Mouse (Mus musculus) adrenal gland, postnatal 25 days (tissue): ENCODE data around the gene Timeless. TPM values are rescaled to one million over a fixed set of nuclear protein-coding genes. Genes with fewer than 3 reads are reported as not detected.
"Not testable (repeated sequence)": the region's sequence is repeated elsewhere in the genome, so short reads cannot be mapped to it uniquely, and the experiment has no call there.

Experiments
- DNase-seq: peaks from one replicate; pipeline ENCODE4 v3.0.0; 2021; ENCODE audit warnings: mixed read lengths
- total RNA-seq: library from RNA; stranded (reverse); gene quantifications from 2 replicates; pipeline ENCODE4 v1.2.3, GENCODE M21; 2021

Gene Timeless
- total RNA-seq, 1 experiment from 2014 or later: 20.7 TPM

DNA sequence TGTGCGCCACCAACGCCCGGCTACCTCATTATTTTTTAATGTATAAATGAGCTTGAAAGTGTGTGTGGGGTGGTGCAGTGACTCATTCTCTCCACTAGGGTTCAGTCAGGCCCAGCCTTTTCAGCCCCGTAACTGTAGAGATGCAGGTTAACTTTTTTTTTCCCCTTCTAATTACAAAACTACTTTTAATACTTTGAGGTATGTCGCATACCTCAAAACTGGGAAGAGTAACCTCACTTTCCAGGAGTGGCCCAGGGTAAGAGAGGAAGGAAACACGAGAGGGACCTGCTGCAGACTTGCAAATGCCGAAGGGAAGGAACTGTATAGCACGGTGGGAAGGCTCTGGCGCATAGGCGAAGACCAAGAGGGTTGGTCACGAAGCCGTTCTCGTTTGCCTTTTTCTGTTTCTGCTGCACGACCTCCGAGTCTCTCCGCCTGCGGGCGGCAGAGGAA lies 19.0 kb upstream of the Timeless start:
- peak; percentile 35 for DNase-seq

DNA sequence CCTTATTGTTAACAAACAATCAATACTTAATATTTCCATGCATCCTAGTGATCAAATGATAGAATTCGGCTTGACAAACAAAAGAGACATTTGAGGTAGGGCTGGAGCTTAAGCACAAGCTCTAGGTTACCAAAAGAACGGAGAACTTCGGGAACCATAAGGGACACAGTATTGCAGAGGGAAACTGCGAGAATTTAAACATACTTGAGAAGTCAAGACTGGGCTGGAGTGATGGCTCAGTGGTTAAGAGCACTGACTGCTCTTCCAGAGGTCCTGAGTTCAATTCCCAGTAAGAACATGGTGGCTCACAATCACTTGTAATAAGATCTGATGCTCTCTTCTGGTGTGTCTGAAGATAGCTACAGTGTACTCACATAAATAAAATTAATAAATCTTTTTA lies 17.8 kb upstream of the Timeless start:
- not testable (repeated sequence) for DNase-seq

DNA sequence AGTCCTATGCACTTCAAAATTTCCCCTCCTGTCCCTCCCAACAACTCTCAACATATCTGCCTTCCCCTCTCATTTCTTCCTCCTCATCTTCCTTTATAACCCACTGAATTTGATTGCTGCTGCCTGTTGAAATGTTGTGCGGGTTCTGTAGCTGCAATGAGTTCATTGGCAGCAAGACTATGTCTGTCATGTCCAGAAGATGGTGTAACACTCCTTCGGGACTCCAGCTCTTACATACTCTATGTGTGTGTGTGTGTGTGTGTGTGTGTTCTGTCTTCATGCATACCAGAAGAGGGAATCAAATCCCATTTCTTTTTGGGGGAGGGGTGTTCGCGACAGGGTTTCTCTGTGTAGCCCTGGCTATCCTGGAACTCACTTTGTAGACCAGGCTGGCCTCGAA lies 16.9 kb upstream of the Timeless start:
- no peak for DNase-seq

DNA sequence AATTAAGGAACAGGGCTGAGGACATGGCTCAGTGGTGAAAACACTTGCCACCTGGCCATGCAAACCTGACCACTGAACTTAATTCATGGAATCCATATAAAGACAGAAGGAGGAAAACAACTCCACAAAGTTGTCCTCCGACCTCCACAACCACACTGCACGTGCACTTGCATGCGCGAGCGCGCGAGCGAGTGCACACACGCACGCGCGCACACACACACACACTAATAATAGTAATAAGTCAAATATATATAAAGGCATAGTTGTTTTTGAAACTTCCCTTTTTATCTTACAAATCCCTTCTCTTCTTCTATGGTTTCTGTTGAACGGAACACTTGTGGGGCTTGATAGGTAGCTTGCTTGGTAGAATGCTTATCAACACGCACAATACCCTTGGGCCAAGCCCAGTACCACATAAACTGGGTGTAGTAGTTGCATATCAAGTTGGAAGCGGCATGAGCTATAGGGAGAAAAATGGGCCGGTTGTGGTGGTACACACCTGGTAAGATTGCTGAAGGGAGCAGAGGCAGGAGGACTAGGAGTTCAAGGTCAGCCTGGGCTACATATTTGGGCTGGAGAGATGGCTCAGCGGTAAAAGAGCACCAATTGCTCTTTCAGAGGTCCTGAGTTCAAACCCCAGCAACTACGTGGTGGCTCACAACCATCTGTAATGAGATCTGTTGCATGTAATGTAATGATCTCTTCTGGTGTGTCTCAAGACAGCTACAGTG lies 13.3 kb upstream of the Timeless start:
- no peak for DNase-seq

DNA sequence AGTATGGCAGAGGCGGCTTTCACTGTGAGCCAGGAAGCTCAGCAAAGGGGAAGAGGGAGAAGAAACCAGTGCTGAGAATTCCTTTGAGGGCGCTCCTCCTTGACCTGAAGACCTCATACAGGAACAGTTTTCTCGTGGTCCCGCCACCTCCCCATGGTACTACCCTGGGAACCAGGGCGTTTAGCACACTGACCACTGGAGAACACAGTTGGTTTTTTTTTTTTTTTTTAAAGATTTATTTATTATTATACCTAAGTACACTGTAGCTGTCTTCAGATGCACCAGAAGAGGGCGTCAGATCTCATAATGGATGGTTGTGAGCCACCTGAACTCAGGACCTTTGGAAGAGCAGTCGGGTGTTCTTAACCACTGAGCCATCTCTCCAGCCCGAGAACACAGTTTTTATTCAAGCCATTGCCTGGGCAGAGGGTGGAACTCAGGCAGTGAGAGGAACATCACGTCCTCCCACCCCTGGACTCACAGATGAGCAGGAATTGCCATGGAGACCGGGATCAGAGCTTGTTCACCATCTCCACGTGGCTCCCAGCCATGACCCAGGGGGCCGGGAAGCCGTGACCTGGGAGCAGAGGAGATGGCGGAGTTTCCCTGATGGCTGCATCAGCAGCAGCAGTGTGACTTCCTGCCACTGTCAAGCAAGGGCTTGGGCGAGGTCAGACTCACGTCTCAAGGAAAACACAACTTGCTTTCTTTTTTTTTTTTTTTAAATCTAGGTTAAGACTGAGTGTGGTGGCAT lies 10.2 kb upstream of the Timeless start:
- DNase-seq: no peak

DNA sequence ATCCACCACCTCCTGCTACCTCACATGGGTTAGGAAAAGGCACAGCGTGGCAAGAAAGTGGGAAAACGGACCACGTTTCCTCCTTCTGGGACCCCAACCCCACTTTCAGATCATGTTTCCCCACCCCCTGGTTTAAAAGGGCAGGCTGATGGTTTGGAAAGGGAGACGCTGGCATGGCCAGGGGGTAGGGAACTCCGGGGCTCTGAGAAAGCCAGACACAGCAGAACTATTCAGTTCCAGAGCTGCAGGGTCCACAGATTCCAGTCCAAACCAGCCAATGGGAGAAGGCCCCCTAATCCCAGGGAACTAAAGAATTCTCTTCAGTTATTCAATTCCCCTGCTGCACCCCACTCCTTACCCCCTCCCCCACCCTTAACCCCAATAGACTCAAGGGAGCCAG lies 6.8 kb upstream of the Timeless start:
- no peak for DNase-seq

DNA sequence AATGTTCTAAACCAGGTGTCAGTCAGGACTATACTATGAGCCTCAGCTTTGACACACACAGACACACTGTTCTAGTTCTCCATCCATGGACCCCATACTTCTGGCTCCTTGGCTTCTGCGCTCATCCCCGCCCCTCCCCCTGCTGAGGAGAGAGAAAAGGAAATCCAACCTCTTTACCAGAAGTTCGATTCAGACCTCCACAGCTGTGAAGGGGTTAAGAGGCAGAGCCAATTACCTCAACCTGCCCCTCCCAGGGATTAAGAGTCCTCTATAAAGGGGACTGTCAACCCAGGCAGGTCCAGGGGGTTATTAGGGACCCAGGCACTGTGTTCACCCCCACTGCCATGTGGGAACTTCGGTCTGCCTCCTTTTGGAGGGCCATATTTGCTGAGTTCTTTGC lies 6.3 kb upstream of the Timeless start, which contains the start of gene Mip:
Gene Mip, plus strand, starts transcription at position 301 of the 400 bp plus-strand sequence.
- no peak for DNase-seq

DNA sequence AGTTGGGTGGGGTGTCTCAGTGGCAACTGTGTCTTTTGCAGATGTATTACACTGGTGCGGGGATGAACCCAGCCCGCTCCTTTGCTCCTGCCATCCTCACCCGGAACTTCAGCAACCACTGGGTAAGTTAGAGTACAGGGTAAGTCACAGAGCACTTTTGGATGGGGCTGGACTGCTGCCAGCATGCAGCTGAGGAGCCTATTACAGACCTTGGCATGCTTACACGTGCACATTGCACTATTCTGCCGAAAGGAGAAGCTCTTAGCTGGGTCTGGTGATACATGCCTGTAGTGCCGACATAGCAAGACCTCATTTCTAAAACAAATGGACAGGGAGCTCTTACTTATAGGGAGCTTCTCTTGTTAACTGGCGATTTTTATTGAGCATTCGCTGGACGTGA lies 4.3 kb upstream of the Timeless start:
- DNase-seq: no peak

DNA sequence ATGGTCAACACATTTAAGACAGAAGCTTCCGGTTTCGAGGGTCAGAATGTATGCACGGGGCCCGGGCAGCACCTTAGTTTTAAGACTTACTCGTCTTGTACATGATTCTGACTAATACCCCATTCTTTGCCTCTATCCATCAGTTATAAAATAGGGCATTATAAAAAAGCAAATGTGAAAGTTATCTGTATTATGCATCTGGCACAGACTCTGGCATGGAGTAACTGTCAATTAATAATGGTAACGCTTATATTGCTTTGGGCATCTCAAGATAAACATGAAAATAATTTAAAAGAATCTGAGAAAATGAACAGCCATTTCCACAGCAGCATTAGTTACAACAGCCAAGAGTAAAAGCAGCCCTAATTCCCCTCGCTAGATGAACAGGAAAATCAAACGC lies 3.9 kb upstream of the Timeless start:
- no peak for DNase-seq

DNA sequence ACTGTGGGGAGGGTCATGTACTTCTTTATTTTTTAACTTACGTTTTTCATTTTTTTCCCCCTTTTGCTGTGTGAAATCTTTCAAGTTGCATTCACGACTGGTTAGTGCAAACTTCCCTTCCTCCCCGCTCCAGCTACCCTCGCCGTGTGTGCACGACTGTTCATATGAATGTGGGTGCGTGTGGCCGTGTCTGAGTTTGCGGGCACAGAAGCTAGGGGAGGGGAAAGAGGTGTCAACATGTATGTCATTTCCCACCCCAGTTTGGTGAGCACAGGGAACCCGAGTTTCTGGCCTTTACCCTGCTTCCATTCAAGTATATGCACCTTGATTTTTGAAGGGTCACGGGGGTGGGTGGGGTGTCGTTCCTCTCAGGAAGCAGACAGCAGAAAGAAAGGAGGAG lies 1.3 kb upstream of the Timeless start:
- no peak for DNase-seq

DNA sequence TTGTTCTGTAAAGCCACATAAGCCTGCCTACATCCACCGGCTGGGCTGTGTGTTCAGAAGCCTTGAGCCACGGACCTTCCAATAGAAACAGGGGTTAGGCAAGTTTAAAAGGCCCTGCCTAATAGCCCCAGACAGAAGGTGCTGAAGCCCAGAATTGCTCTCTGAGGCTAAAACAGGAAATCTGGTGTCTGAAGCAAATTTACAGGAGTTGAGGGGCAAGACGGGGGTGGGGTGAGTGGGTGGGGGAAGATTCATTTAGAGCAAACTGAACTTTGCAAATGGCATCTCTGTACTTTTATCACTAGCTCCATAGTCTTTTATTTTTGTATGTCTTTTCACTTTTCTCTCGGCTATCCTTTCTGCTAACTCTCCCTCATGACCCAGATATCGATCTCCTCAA lies 719 bp upstream of the Timeless start:
- no peak for DNase-seq

DNA sequence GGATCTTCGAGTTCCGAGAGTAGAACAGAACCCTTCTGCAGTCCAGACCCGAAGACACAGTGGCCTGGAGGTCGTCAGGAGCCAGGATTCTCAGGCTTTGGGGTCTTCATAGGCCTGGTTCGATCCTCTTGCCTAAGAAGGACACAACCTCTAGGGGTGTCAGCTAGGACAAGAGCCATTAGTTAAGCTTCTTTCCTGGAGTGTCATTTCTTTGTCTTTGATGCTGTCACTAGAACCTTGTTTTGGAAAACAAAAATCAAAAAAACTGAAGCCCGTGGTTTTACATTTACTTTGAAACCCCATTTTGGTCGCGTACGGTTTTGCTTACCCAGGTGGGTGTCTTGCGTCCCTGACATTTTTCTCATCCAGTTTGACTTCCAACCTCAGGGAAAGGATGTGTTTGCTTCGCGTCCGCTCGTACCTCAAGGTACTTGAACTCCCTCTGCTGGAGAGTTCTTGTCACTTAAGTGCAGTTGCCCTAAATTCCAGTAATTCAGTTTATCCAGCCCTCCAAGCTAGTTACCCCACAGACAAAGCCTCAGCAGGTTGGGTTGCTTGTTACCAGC lies 638 bp downstream of the Timeless start:
- DNase-seq: no peak

DNA sequence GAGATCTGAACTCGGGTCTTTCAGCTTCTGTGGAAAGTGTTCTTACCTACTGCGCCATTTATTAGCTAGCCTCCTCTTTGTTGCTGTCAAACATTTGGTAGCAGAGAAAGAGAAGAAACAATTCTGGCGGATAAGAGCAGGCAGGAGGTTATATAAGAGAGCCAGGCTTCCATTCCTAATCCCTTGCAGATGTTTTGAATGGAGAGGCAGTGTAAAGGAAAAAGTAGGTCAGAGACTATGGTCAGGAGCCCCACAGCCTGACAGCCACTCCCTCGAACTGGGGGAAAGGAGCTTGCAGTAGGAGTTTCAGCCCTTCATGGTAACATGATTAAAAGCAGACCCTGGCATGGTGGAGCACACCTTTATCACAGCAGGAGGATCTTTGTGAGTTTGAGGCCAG lies 4.5 kb downstream of the Timeless start:
- DNase-seq: no peak

DNA sequence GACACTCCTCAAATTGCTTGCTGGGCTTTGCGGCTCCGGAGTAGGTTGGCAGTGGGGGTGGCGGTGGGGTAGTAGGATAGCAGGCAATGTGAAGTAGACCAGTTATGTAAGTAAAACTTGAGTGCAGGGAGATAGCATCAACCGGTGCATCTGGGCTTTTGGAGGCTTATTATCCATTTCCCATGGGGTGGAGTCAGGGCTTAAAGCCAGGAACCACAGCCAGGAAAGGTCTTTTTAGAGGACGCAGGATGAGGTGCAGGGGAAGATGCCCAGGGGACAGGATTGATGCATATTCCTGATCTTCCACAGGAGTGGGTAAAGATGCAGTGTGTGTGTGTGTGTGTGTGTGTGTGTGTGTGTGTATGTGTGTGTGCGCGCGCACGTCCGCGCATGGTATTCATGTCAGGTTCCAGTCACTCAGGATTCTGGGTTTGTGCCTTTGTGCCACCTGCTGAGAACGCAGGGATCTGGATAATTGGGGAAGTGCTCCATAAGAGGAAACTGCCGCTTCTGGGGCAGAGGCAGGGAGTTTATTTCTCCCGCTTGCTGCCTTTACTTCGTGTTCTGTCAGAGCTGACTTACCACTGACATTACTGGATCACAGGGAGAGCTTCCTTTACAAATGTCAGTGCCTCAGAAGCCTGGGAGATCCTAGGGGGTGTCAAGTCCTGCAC lies 6.1 kb downstream of the Timeless start:
- no peak for DNase-seq

DNA sequence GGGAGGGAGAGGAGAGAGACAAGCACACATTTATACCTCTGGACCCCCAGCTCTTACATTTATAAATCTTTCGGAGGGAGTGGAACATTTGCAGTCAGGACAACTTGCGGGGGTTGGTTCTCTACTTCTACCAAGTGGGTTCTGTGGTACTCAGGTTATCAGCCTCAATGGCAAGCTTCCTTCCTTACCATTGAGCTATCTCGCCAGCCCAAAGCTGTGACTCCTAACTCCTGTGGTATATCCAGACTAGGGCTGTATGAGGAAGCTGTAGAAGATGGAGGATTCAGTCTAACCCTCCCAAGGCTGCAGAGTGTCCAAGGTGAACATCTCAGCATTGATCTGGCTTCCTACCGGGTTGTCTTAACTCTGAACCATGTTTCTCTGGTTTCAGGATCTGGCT lies 7.3 kb downstream of the Timeless start:
- DNase-seq: no peak

DNA sequence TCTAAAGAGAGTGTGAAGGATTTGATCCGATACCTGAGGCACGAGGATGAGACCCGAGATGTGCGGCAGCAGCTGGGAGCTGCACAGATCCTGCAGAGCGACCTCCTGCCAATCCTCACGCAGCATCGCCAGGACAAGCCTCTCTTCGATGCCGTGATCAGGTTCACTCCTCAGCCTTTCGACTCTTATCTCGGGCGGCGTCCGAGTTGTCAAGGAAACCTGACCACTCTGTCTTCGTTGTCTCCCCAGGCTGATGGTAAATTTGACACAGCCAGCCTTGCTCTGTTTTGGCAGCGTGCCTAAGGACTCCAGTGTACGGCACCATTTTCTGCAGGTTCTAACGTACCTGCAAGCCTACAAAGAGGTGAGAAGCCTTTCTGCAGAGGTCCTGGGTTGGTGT lies 8.3 kb downstream of the Timeless start:
- no peak for DNase-seq

DNA sequence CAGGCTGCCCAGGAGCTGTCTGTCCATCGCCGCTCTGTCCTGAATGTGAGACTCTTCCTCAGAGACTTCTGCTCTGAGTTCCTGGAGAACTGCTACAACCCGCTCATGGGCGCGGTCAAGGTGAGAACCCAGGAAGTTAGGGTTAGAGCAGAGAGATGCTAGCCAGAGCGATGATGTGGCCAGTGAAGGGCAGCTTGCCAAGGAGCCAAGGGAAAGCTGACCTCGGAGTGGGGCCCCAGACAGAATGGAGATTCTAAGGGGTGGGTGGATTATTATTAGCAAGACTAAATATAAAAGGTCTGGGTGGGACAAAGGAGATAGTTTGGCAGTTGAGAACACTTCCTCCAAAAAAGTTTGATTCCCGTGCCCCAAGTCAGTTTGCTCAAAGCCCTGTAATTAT lies 11.4 kb downstream of the Timeless start:
- no peak for DNase-seq

DNA sequence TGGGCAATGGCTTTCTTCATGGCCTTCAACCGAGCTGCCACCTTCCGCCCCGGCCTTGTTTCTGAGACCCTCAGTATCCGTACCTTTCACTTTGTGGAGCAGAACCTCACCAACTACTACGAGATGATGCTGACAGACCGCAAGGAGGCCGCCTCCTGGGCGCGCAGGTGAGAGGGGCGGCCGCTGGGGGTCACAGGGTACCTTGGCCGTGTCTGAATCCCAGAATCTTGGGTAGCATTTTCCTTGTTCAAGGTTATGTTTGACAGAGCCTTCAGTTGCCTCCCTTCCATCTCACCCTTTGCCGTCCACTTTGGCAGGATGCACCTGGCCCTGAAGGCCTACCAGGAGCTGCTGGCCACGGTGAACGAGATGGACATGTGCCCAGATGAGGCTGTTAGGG lies 12.3 kb downstream of the Timeless start:
- DNase-seq: no peak

DNA sequence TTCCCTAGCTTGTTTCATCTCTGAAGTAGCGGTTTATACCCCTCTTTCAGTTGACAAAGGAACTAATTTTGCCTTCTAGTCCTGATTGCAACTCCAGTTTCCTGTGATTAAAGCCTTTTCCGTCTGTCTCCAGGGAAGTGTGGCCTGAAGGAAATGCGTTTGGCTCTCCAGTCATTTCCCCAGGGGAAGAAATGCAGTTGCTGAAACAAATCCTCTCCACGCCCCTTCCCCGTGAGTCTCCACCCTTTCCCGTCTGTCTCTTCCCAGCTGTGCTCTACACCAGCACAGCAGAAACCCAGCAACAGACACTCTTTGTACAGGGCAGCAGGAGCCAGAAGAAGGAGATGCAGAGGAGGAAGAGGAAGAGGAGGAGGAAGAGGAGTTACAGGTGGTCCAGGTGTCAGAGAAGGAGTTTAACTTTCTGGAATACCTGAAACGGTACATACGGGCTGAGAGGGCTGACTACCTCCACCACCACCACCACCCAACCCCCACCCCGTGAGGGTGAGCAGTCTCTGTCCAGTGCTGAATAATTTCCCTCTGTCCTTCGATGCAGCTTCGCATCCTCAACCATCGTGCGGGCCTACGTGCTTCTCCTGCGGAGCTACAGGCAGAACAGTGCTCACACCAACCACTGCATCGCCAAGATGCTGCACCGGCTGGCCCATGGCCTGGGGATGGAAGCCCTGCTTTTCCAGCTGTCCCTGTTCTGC lies 15.3 kb downstream of the Timeless start:
- DNase-seq: no peak

DNA sequence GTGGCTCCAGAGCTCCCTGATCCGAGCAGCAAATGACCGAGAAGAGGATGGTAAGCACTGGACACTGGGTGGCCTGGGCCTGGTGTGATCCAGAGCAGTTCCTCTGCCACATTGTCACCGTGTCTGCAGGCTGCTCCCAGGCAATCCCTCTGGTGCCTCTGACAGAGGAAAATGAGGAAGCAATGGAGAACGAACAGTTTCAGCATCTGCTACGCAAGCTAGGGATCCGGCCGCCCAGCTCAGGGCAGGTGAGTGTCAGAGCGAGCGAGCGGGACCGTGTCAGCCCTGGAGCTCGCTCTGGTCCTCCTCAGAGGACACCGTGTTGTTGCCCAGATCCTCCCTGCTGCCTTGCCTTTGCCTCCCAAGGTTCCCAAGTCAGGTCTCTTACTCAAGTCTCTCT lies 18.7 kb downstream of the Timeless start:
- DNase-seq: no peak

DNA sequence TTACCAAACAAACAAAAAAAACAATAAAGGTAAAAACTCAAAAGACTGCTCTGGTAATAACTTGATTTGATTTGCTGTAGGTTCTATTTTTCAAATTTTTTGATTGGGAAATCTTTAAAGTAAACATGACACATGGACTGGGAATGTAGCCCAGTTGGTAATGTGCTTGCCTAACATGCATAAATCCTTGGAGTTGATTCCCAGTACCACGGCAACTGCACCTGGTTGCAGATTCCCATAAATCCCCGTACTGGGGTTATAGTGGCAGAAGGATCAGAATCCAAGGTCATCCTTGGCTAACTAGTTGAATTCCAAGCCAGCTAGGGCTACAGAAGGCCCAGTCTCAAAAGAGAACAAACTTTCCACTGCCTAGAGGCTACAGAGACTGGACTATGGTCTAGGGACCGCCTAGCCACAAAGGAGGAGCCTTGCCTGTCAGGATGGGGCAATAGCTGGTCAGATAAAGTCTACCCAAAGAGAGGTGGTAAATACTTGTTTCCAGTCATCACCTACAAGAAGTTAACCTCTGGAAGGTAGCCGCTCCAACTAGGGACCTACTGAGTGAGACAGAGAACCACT lies 21.9 kb downstream of the Timeless start, which contains the start of gene Apon:
Gene Apon, plus strand, starts transcription at position 420 of the 579 bp plus-strand sequence.
- no peak for DNase-seq

DNA sequence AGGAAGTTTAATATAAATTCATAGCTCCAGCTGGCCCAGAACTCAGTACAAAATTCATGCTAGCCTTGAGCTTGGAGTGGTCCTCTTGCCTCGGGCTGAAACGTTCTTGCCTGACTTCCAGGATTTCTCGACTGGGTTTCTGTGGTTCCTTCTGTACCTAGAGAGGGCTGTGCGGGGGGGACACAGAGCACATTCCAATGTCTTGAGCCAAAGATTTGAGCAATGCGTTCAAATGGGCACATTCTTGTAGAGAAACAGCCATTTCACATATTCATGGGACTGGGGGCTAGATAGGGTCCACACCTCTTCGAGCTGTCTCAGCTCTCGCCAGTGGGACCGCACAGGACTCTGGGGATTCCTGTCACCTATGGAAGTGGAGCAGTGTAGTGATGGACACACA lies 24.1 kb downstream of the Timeless start:
- DNase-seq: no peak
